Mouse (Mus musculus) erythroblast, embryonic 14.5 days (primary cell): ENCODE results near the gene Crb2.

ENCODE experiments used
- GATA1 ChIP-seq: IDR thresholded peaks from 2 replicates; pipeline ENCODE4 v1.6.1; 2012; ENCODE audit warnings: low read length, inconsistent platforms, mixed read lengths
- TAL1 ChIP-seq: IDR thresholded peaks from 3 replicates; pipeline ENCODE4 v1.6.1; 2012; ENCODE audit warnings: low read length, inconsistent platforms, mixed read lengths

GRCm38 (mm10) chr2:37789995-37790394 lies 13.9 kb downstream of the Crb2 start:
- TF ChIP-seq TAL1 (no peak), GATA1 (no peak)
